Mouse (Mus musculus): Measurements from ENCODE around the gene Kcnq4.

- TF ChIP-seq POLR2A (IDR thresholded peaks at IDR 0.05; ENCODE audit: borderline replicate concordance, control insufficient read depth, low read depth, low read length), result 0 out of 2 replicates have a peak, but pooled peaks have one; percentile 17
- TF ChIP-seq CTCF (IDR thresholded peaks at IDR 0.05; ENCODE audit: control insufficient read depth, insufficient read depth, low read length), result no peak
Observed at GRCm38 (mm10) chr4:120667045-120667501, 81.3 kb downstream of the Kcnq4 start.
